Mouse (Mus musculus) cerebellum, adult 2 months (tissue): Measurements from ENCODE around the gene Ano9.

Experiments
- CTCF ChIP-seq: fragments of 200-500 bp; IDR thresholded peaks from 2 replicates; pipeline ENCODE4 v1.5.1; 2011; ENCODE audit warnings: low read depth, mild to moderate bottlenecking, control low read depth, low read length, moderate library complexity, borderline replicate concordance; ENCODE audit not compliant: insufficient read depth
- POLR2A ChIP-seq: fragments of 200-500 bp; IDR thresholded peaks from 2 replicates; pipeline ENCODE4 v1.6.1; 2011; ENCODE audit warnings: low read length, control low read depth, borderline replicate concordance; ENCODE audit not compliant: insufficient read depth

GRCm38 (mm10) chr7:141073782-141074181 lies 43.8 kb downstream of the Ano9 start:
- TF ChIP-seq CTCF, result no peak
- no peak for TF ChIP-seq POLR2A
